Mouse (Mus musculus): ENCODE results near the gene Mki67. TPM values are rescaled to one million over a fixed set of nuclear protein-coding genes. Genes with fewer than 3 reads are reported as not detected.
"Not testable (repeated sequence)": the region's sequence is repeated elsewhere in the genome, so short reads cannot be mapped to it uniquely, and the experiment has no call there.

Gene Mki67
- polyA plus RNA-seq, 1 experiment from 2014 or later = 12.5 TPM

- no peak overlapping the region for H3K4me3 ChIP-seq (replicated peaks; ENCODE audit: low read depth, low read length)
- no peak for ATAC-seq (ENCODE audit: low FRiP score, low TSS enrichment)
- no peak overlapping the region for H3K27ac ChIP-seq (replicated peaks; ENCODE audit: low read depth, low read length)
- DNase-seq = no peak
- no peaks in the 10 kb centered on the region for H3K9me3 ChIP-seq (ENCODE audit: control insufficient read depth, low read length)
- H3K4me2 ChIP-seq (ENCODE audit: low read length) = no peak overlapping the region
- 0 out of 2 replicates have a peak, but pooled peaks cover under 1% of the 10 kb centered on the region for H3K4me1 ChIP-seq (ENCODE audit: control insufficient read depth, insufficient read depth, low read length)
- 0 out of 2 replicates have a peak, but pooled peaks cover 1% of the 10 kb centered on the region for H3K36me3 ChIP-seq (ENCODE audit: control insufficient read depth, insufficient read depth, low read length)
- H3K27me3 ChIP-seq (ENCODE audit: control insufficient read depth, insufficient read depth, low read length) = no peaks in the 10 kb centered on the region
- H3K9ac ChIP-seq (replicated peaks; ENCODE audit: low read length) = no peak overlapping the region
- 82% methylated on average over 2 of the region's 2 CpGs for WGBS
Observed at GRCm38 (mm10) chr7:135710702-135711101, 5.5 kb downstream of the Mki67 start.

- no peak for ATAC-seq (ENCODE audit: low FRiP score, low TSS enrichment)
Observed at GRCm38 (mm10) chr7:135705753-135706152, 10.4 kb downstream of the Mki67 start.

GRCm38 (mm10) chr7:135705083-135705482, 11.1 kb downstream of the Mki67 start:
- no peak overlapping the region for H3K9ac ChIP-seq (replicated peaks; ENCODE audit: low read length)
- peaks cover 6% of the 10 kb centered on the region; the same call in 1 of the 2 replicates for H3K36me3 ChIP-seq (ENCODE audit: control insufficient read depth, insufficient read depth, low read length)
- no peak overlapping the region for H3K4me2 ChIP-seq (ENCODE audit: low read length)
- ATAC-seq (ENCODE audit: low FRiP score, low TSS enrichment) (no peak), DNase-seq (no peak)
- H3K27ac ChIP-seq (replicated peaks; ENCODE audit: low read depth, low read length) = no peak overlapping the region
- H3K4me3 ChIP-seq (replicated peaks; ENCODE audit: low read depth, low read length) = no peak overlapping the region
- H3K9me3 ChIP-seq (ENCODE audit: control insufficient read depth, low read length) = no peaks in the 10 kb centered on the region
- 95% methylated on average over 1 of the region's 1 CpGs for WGBS
- H3K4me1 ChIP-seq (ENCODE audit: control insufficient read depth, insufficient read depth, low read length) = no peaks in the 10 kb centered on the region
- no peaks in the 10 kb centered on the region for H3K27me3 ChIP-seq (ENCODE audit: control insufficient read depth, insufficient read depth, low read length)

More at GRCm38 (mm10) chr7:135705753-135706152, 10.4 kb downstream of the Mki67 start:
- Histone ChIP-seq H3K9ac (replicated peaks; ENCODE audit: low read length) (no peak overlapping the region), H3K36me3 (ENCODE audit: control insufficient read depth, insufficient read depth, low read length) (peaks cover 6% of the 10 kb centered on the region; the same call in 1 of the 2 replicates), H3K4me3 (replicated peaks; ENCODE audit: low read depth, low read length) (no peak overlapping the region), H3K9me3 (ENCODE audit: control insufficient read depth, low read length) (no peaks in the 10 kb centered on the region), H3K27me3 (ENCODE audit: control insufficient read depth, insufficient read depth, low read length) (no peaks in the 10 kb centered on the region), H3K4me1 (ENCODE audit: control insufficient read depth, insufficient read depth, low read length) (no peaks in the 10 kb centered on the region), H3K4me2 (ENCODE audit: low read length) (no peak overlapping the region), H3K27ac (replicated peaks; ENCODE audit: low read depth, low read length) (no peak overlapping the region)
- 94% methylated on average over 6 of the region's 6 CpGs for WGBS
- no peak for DNase-seq

GRCm38 (mm10) chr7:135704251-135704650, 11.9 kb downstream of the Mki67 start:
- Histone ChIP-seq H3K4me3 (replicated peaks; ENCODE audit: low read depth, low read length) (no peak overlapping the region), H3K4me2 (ENCODE audit: low read length) (no peak overlapping the region), H3K27me3 (ENCODE audit: control insufficient read depth, insufficient read depth, low read length) (no peaks in the 10 kb centered on the region), H3K4me1 (ENCODE audit: control insufficient read depth, insufficient read depth, low read length) (no peaks in the 10 kb centered on the region), H3K9ac (replicated peaks; ENCODE audit: low read length) (no peak overlapping the region), H3K27ac (replicated peaks; ENCODE audit: low read depth, low read length) (no peak overlapping the region), H3K9me3 (ENCODE audit: control insufficient read depth, low read length) (no peaks in the 10 kb centered on the region), H3K36me3 (ENCODE audit: control insufficient read depth, insufficient read depth, low read length) (peaks cover 6% of the 10 kb centered on the region; the same call in 1 of the 2 replicates)
- 94% methylated on average over 8 of the region's 8 CpGs for WGBS
- DNase-seq (no peak), ATAC-seq (ENCODE audit: low FRiP score, low TSS enrichment) (no peak)

GRCm38 (mm10) chr7:135703600-135704148, 12.5 kb downstream of the Mki67 start:
- Histone ChIP-seq H3K4me1 (ENCODE audit: control insufficient read depth, insufficient read depth, low read length) (no peaks in the 10 kb centered on the region), H3K9ac (replicated peaks; ENCODE audit: low read length) (no peak overlapping the region), H3K36me3 (ENCODE audit: control insufficient read depth, insufficient read depth, low read length) (peaks cover 6% of the 10 kb centered on the region; the same call in 1 of the 2 replicates), H3K4me2 (ENCODE audit: low read length) (no peak overlapping the region), H3K4me3 (replicated peaks; ENCODE audit: low read depth, low read length) (no peak overlapping the region), H3K27ac (replicated peaks; ENCODE audit: low read depth, low read length) (no peak overlapping the region), H3K9me3 (ENCODE audit: control insufficient read depth, low read length) (no peaks in the 10 kb centered on the region), H3K27me3 (ENCODE audit: control insufficient read depth, insufficient read depth, low read length) (no peaks in the 10 kb centered on the region)
- ATAC-seq (ENCODE audit: low FRiP score, low TSS enrichment) (no peak), DNase-seq (no peak)
- 96% methylated on average over 9 of the region's 9 CpGs for WGBS

- H3K27me3 ChIP-seq (ENCODE audit: control insufficient read depth, insufficient read depth, low read length); H3K4me3 ChIP-seq (replicated peaks; ENCODE audit: low read depth, low read length); H3K27ac ChIP-seq (replicated peaks; ENCODE audit: low read depth, low read length); H3K4me2 ChIP-seq (ENCODE audit: low read length); H3K9me3 ChIP-seq (ENCODE audit: control insufficient read depth, low read length); ATAC-seq (ENCODE audit: low FRiP score, low TSS enrichment); H3K9ac ChIP-seq (replicated peaks; ENCODE audit: low read length); H3K4me1 ChIP-seq (ENCODE audit: control insufficient read depth, insufficient read depth, low read length); DNase-seq: not testable (repeated sequence)
- 91% methylated on average over 6 of the region's 6 CpGs for WGBS
- H3K36me3 ChIP-seq (ENCODE audit: control insufficient read depth, insufficient read depth, low read length) = peaks cover 17% of the 10 kb centered on the region; the same call in 1 of the 2 replicates
Observed at GRCm38 (mm10) chr7:135699351-135699750, 16.8 kb downstream of the Mki67 start.

- H3K27me3 ChIP-seq (ENCODE audit: control insufficient read depth, insufficient read depth, low read length) = no peaks in the 10 kb centered on the region
- H3K36me3 ChIP-seq (ENCODE audit: control insufficient read depth, insufficient read depth, low read length) = peaks cover 17% of the 10 kb centered on the region; the same call in 1 of the 2 replicates
- no peaks in the 10 kb centered on the region for H3K4me1 ChIP-seq (ENCODE audit: control insufficient read depth, insufficient read depth, low read length)
- no peak overlapping the region for H3K27ac ChIP-seq (replicated peaks; ENCODE audit: low read depth, low read length)
- H3K9me3 ChIP-seq (ENCODE audit: control insufficient read depth, low read length) = no peaks in the 10 kb centered on the region
- H3K4me3 ChIP-seq (replicated peaks; ENCODE audit: low read depth, low read length) = no peak overlapping the region
- 98% methylated on average over 2 of the region's 2 CpGs for WGBS
- ATAC-seq (ENCODE audit: low FRiP score, low TSS enrichment) = no peak
- no peak overlapping the region for H3K9ac ChIP-seq (replicated peaks; ENCODE audit: low read length)
- H3K4me2 ChIP-seq (ENCODE audit: low read length) = no peak overlapping the region
- DNase-seq = no peak
Observed at GRCm38 (mm10) chr7:135698362-135698761, 17.8 kb downstream of the Mki67 start.

GRCm38 (mm10) chr7:135697021-135697740, 19.0 kb downstream of the Mki67 start:
- H3K4me3 ChIP-seq (replicated peaks; ENCODE audit: low read depth, low read length); H3K27ac ChIP-seq (replicated peaks; ENCODE audit: low read depth, low read length); H3K27me3 ChIP-seq (ENCODE audit: control insufficient read depth, insufficient read depth, low read length); ATAC-seq (ENCODE audit: low FRiP score, low TSS enrichment); H3K9ac ChIP-seq (replicated peaks; ENCODE audit: low read length); DNase-seq; H3K4me2 ChIP-seq (ENCODE audit: low read length); H3K9me3 ChIP-seq (ENCODE audit: control insufficient read depth, low read length); H3K4me1 ChIP-seq (ENCODE audit: control insufficient read depth, insufficient read depth, low read length): not testable (repeated sequence)
- H3K36me3 ChIP-seq (ENCODE audit: control insufficient read depth, insufficient read depth, low read length) = peaks cover 17% of the 10 kb centered on the region; the same call in 1 of the 2 replicates
- 97% methylated on average over 5 of the region's 5 CpGs for WGBS

GRCm38 (mm10) chr7:135696127-135696526, 20.0 kb downstream of the Mki67 start:
- H3K9me3 ChIP-seq (ENCODE audit: control insufficient read depth, low read length) = no peaks in the 10 kb centered on the region
- no peaks in the 10 kb centered on the region for H3K4me1 ChIP-seq (ENCODE audit: control insufficient read depth, insufficient read depth, low read length)
- no peak overlapping the region for H3K9ac ChIP-seq (replicated peaks; ENCODE audit: low read length)
- no peak overlapping the region for H3K27ac ChIP-seq (replicated peaks; ENCODE audit: low read depth, low read length)
- no peaks in the 10 kb centered on the region for H3K27me3 ChIP-seq (ENCODE audit: control insufficient read depth, insufficient read depth, low read length)
- no peak overlapping the region for H3K4me3 ChIP-seq (replicated peaks; ENCODE audit: low read depth, low read length)
- H3K4me2 ChIP-seq (ENCODE audit: low read length) = no peak overlapping the region
- DNase-seq = no peak
- no peak for ATAC-seq (ENCODE audit: low FRiP score, low TSS enrichment)
- WGBS = 94% methylated on average over 4 of the region's 4 CpGs
- H3K36me3 ChIP-seq (ENCODE audit: control insufficient read depth, insufficient read depth, low read length) = peaks cover 15% of the 10 kb centered on the region; the same call in 1 of the 2 replicates

Data from midbrain, embryonic 14.5 days (tissue).